Mouse (Mus musculus) testis, adult 2 months (tissue): ENCODE data around the gene Pcp4l1. TPM values are rescaled to one million over a fixed set of nuclear protein-coding genes. Genes with fewer than 3 reads are reported as not detected.

ENCODE experiments used
- H3K27ac ChIP-seq: fragments of 200-500 bp; 2 replicates; pipeline ENCODE4 v1.5.1; 2012; ENCODE audit warnings: low read depth, low read length; ENCODE audit not compliant: control insufficient read depth, insufficient read depth
- H3K27me3 ChIP-seq: fragments of 200-500 bp; 2 replicates; pipeline ENCODE4 v1.6.1; 2012; ENCODE audit warnings: mild to moderate bottlenecking, low read length, moderate library complexity; ENCODE audit not compliant: control insufficient read depth, insufficient read depth
- H3K36me3 ChIP-seq: fragments of 200-500 bp; 2 replicates; pipeline ENCODE4 v1.6.1; 2012; ENCODE audit warnings: mild to moderate bottlenecking, low read length; ENCODE audit not compliant: control insufficient read depth, insufficient read depth
- H3K4me1 ChIP-seq: fragments of 200-500 bp; 2 replicates; pipeline ENCODE4 v1.6.1; 2012; ENCODE audit warnings: low read length; ENCODE audit not compliant: control insufficient read depth, insufficient read depth
- H3K4me3 ChIP-seq: fragments of 200-500 bp; 2 replicates; pipeline ENCODE4 v1.5.1; 2012; ENCODE audit warnings: low read depth, mild to moderate bottlenecking, low read length, moderate library complexity, mixed read lengths; ENCODE audit not compliant: control insufficient read depth
- CTCF ChIP-seq: fragments of 200-500 bp; IDR thresholded peaks from 2 replicates; pipeline ENCODE4 v1.5.1; 2012; ENCODE audit warnings: low read depth, mild to moderate bottlenecking, inconsistent platforms, low read length, moderate library complexity; ENCODE audit not compliant: control insufficient read depth, insufficient read depth, insufficient replicate concordance
- POLR2A ChIP-seq: fragments of 200-500 bp; IDR thresholded peaks from 2 replicates; pipeline ENCODE4 v1.6.1; 2012; ENCODE audit warnings: low read depth, mild to moderate bottlenecking, inconsistent platforms, low read length, moderate library complexity; ENCODE audit not compliant: control insufficient read depth
- polyA plus RNA-seq: library from polyadenylated mRNA; depleted of rRNA; stranded (reverse); fragments of >200 nt; gene quantifications from 2 replicates; pipeline ENCODE4 v1.2.3, GENCODE M21; 2012

Pcp4l1 gene
- polyA plus RNA-seq, 1 experiment, result 2.9 TPM

DNA sequence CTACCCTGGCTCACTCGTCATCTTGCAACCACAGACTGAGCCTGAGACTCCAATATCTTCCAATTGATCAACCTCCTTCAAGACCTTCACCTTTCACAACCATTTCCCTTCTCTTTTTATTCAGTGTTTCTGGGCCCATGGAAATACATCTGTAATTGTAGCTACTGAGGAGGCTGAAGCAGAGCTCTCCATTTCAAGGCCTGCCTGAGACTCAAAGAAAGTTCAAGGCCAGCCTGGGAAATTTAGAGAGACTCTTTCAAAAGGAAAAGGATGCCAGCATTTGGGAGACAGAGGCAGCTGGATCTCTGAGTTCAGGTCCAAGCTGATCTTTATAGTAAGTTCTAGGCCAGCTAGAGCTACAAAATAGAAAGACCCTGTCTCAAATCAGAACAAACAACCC lies 31.8 kb upstream of the Pcp4l1 start:
- TF ChIP-seq POLR2A (no peak), CTCF (no peak)
- H3K27ac ChIP-seq, result no peak overlapping the region
- H3K27me3 ChIP-seq, result no peaks in the 10 kb centered on the region

DNA sequence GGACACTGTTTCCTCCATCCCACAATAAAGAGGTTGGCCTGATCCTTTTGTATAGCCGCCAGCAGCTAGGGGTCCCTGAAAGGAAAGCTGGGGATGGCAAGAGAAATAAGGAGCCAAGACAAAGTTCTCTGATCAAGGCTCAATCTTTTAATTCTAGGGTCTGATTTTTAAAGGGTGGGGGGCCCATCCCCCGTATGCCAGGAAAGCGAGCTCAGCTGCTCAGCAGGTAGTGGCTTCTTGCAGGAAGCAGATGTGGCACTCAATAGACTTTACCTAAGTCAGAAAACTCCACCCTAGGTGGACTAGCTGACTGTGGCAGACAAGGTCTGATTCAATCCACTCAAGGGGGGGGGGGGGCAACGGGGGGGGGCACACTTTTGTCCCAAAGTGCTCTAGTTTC lies 30.7 kb upstream of the Pcp4l1 start:
- no peak for TF ChIP-seq CTCF
- TF ChIP-seq POLR2A, result no peak
- no peak overlapping the region for H3K27ac ChIP-seq
- no peaks in the 10 kb centered on the region for H3K27me3 ChIP-seq
- H3K4me1 ChIP-seq, result peaks cover 3% of the 10 kb centered on the region
- peak overlapping the region; percentile 37; the same call in 1 of the 2 replicates for H3K4me3 ChIP-seq
- H3K36me3 ChIP-seq, result no peaks in the 10 kb centered on the region

More for the DNA sequence above, 31.8 kb upstream of the Pcp4l1 start:
- peaks cover 2% of the 10 kb centered on the region for H3K4me1 ChIP-seq
- H3K36me3 ChIP-seq, result no peaks in the 10 kb centered on the region
- no peak overlapping the region for H3K4me3 ChIP-seq

DNA sequence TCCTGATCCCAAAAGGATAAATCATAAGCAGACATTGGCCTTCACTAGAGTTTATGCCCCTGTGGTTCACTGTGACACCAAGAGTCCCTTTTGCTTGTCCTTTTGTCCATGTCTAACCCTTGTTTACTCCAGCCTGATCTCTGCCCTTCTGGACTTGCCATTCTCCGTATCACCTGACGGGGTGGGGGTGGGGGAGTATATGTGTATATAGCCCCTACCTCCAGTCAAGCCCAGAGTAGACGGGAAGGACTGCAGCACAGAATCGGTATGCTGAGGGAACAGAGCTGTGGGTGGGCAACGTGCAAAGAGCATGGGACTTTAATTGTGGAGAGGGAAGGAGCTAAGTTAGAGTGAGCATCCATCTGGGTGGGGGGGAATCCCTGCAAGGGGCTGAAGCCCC lies 28.8 kb upstream of the Pcp4l1 start, which contains the start of gene Apoa2:
Gene Apoa2 (plus strand): TSS at position 198 of the 400 bp plus-strand sequence.
- no peak within 1 kb of the TSS; the same call in 1 of the 2 replicates for H3K27ac ChIP-seq

DNA sequence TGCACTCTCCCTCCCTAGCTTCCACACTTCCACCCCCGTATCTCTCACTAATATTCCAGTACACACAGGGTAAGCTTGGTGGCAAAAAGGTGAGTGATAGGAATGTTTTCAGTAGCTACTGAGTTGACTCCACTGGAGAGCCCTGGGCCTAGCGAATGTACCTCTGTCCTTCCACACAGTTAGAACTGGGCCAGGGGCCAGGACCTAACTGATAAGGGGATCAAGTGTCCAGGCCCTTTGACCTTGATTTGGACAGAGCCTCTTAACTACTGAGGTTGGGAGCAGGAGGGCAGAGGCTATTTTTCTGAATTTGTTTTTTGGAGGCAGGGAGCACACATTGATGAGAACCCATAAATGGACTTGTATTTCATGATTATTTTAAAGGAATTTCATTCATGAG lies 27.7 kb upstream of the Pcp4l1 start:
- Histone ChIP-seq H3K4me3 (no peak overlapping the region), H3K27ac (no peak overlapping the region), H3K4me1 (peaks cover 11% of the 10 kb centered on the region), H3K27me3 (no peaks in the 10 kb centered on the region), H3K36me3 (no peaks in the 10 kb centered on the region)
- TF ChIP-seq POLR2A (no peak), CTCF (no peak)

More for the DNA sequence above, 28.8 kb upstream of the Pcp4l1 start, which contains the start of gene Apoa2:
- Histone ChIP-seq H3K36me3 (no peaks in the 10 kb centered on the region), H3K4me1 (peaks cover 11% of the 10 kb centered on the region), H3K4me3 (no peak within 1 kb of the TSS), H3K27me3 (no peaks in the 10 kb centered on the region)
- TF ChIP-seq POLR2A, result no peak

DNA sequence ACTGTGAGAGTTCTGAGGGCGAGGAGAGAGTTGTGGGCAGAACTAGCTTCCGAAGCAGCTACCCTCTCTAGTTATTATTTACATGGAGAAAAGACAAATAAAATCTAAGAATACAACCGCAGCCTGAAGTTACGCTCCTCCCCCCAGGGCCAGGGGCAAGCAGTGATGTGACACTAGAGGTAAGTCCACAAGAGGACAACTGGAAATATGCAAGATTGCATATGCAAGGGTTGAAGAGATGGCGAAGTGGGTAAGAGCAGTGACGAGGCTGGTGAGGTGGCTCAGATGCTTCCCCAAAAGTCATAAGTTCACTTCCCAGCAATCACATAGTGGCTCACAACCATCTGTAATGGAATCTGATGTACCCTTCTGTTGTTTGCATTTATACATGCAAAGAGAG lies 27.1 kb upstream of the Pcp4l1 start:
- Histone ChIP-seq H3K27ac (peak overlapping the region; percentile 55), H3K4me1 (peaks cover 11% of the 10 kb centered on the region), H3K4me3 (no peak overlapping the region), H3K27me3 (no peaks in the 10 kb centered on the region), H3K36me3 (no peaks in the 10 kb centered on the region)
- TF ChIP-seq POLR2A (no peak), CTCF (no peak)

DNA sequence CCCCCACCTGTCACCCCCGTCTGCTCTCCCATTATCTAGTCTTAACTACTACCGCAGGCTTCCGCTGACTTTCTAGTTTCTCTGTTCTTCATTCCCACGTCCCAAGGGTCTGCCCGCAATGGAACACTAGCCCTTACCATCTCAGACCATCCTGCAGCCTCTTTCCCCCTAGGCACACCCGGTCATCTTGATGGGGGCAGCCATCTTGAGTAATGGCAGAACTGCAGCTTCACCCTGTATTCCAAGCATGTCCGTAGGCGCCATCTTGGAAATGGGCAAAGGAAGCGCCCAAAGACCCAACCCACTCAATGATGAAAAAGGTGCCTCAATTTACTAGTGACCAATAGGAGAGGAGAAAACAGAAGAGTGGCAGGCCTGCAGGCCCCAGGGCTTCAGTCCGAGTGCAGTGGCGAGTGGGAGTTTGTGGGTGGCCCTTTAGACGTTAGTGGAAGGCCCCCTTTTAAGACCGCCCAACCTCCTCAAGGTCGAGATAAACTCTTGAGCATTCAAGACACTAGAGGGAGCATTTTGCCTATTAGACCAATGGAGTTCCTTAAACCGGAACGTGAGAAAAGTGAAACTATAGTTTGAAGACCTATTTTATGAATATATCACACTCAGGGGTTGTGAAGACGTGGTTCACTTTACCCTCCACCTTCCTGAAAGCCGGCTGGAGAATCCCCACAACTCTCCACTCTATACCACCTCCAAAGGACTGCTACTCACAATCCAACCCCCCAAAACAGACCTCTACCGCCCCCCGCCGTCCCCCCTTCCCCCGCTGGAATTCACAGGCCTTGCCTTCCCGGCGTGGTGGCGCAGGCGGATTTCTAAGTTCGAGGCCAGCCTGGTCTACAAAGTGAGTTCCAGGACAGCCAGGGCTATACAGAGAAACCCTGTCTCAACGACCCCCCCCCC lies 26.4 kb upstream of the Pcp4l1 start, which contains the start of gene Tomm40l:
Gene Tomm40l (minus strand): TSS at position 277 of the 918 bp plus-strand sequence.
- TF ChIP-seq CTCF, result no peak
- TF ChIP-seq POLR2A, result peak; percentile 50
- H3K36me3 ChIP-seq, result no peaks in the 10 kb centered on the region
- H3K27ac ChIP-seq, result peak within 1 kb of the TSS; percentile 63
- peak within 1 kb of the TSS; percentile 85 for H3K4me3 ChIP-seq
- peaks cover 11% of the 10 kb centered on the region for H3K4me1 ChIP-seq
- no peaks in the 10 kb centered on the region for H3K27me3 ChIP-seq

DNA sequence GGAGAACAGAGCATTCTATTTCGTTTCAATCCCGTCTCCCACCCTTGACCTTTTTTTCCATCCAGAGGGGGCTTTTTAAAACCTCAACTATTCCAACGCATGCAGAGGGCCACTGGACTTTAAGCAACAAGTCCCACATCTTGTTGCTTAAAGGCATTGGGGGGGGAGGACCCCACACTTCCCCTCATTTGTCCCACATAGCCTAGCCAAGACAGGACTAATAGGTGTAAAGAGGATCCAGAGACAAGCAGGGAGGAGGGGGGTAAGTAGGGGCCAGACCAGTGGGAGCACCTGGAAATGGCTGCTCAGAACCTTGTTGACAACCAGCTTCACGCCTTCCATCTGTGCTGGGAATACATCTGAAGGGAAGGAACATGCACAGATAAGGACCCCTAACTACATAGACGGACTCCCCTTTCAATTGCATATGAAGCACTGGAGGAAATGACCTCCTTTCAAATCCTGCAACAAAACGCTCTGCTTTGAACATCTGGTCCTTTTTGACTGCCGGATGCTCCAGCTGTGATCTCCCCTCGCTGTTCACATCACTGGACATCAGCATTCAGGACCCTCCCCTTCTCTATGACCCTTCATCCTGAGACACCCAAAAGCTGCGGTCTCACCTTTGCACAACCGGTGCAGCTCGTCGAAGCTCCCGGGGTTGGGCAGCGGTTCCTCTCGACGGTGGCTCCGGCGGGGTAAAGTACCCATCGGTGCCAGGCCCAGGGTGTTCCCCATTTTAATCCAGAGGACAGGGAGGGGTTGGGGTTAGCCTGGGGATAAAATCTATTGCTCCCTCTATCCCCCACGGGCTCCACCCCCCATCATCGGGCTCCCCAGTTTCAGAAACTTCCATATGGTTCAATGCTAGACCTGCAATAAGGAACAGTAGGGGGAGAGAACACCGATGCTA lies 25.5 kb upstream of the Pcp4l1 start:
- Histone ChIP-seq H3K27me3 (no peaks in the 10 kb centered on the region), H3K27ac (no peak overlapping the region), H3K36me3 (no peaks in the 10 kb centered on the region), H3K4me1 (peaks cover 11% of the 10 kb centered on the region), H3K4me3 (peak overlapping the region; percentile 85)
- TF ChIP-seq POLR2A (no peak), CTCF (no peak)
